Mouse (Mus musculus): Measurements from ENCODE around the gene Fhl2.

DNA sequence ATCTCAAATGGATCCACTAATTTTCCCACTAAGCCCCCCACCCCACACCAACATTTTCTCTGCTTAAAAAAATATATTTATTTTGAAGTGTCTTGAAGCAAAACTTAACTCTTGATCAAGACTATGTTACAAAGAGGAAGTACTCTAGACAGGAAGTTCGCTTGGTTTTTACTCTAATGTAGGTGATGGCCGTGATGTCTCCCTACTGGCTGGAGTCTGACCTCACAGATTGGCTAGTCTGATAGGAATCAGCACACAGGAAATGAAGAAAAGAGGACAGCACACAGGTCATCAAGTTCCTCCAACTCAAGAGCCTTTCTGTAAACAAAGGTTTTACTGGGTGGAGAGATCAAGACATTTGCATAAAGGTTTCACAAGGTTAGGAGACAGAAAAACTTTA lies 44.4 kb upstream of the Fhl2 start:
- no peak for TF ChIP-seq CTCF (IDR thresholded peaks at IDR 0.05; ENCODE audit: borderline replicate concordance, control insufficient read depth, extremely low read depth, insufficient read depth, low read length, poor library complexity)
- no peak for TF ChIP-seq POLR2A (IDR thresholded peaks at IDR 0.05; ENCODE audit: control insufficient read depth, extremely low read depth, insufficient read depth, low read length, poor library complexity)

Measured in thymus, adult 2 months (tissue).